Mouse (Mus musculus) liver, embryonic 13.5 days (tissue): Measurements from ENCODE around the gene Lxn. TPM values are rescaled to one million over a fixed set of nuclear protein-coding genes. Genes with fewer than 3 reads are reported as not detected.

Source experiments
- ATAC-seq: fragments of 200-750 bp; cut with Nextera tagmentation; 2 replicates; pipeline ENCODE4 v1.8.0; 2017; ENCODE audit warnings: low read depth, mild to moderate bottlenecking, moderate number of reproducible peaks, moderate library complexity
- DNase-seq: peaks from one replicate; pipeline ENCODE4 v3.0.0; 2022
- H3K27ac ChIP-seq: fragments of 300-500 bp; sonication (generic); 2 replicates; pipeline ENCODE4 v1.5.1; 2015; ENCODE audit warnings: moderate library complexity, mild to moderate bottlenecking, inconsistent platforms
- H3K27me3 ChIP-seq: fragments of 300-500 bp; sonication (generic); 2 replicates; pipeline ENCODE4 v1.6.1; 2015; ENCODE audit warnings: mild to moderate bottlenecking, inconsistent platforms
- H3K36me3 ChIP-seq: fragments of 300-500 bp; sonication (generic); 2 replicates; pipeline ENCODE4 v1.6.1; 2015; ENCODE audit warnings: mild to moderate bottlenecking, inconsistent platforms
- H3K4me1 ChIP-seq: fragments of 300-500 bp; sonication (generic); replicated peaks from 2 replicates; pipeline ENCODE4 v1.6.1; 2015; ENCODE audit warnings: inconsistent platforms
- H3K4me2 ChIP-seq: fragments of 300-500 bp; sonication (generic); 2 replicates; pipeline ENCODE4 v1.6.1; 2015; ENCODE audit warnings: inconsistent platforms, mild to moderate bottlenecking, moderate library complexity
- H3K4me3 ChIP-seq: fragments of 300-500 bp; sonication (generic); replicated peaks from 2 replicates; pipeline ENCODE4 v1.5.1; 2015; ENCODE audit warnings: mild to moderate bottlenecking, inconsistent platforms
- H3K9ac ChIP-seq: fragments of 300-500 bp; sonication (generic); 2 replicates; pipeline ENCODE4 v1.6.1; 2015; ENCODE audit warnings: mild to moderate bottlenecking, inconsistent platforms
- H3K9me3 ChIP-seq: fragments of 300-500 bp; sonication (generic); replicated peaks from 2 replicates; pipeline ENCODE4 v1.6.1; 2016; ENCODE audit warnings: inconsistent platforms
- WGBS: fragments of 180-500 bp; shearing (Covaris S2); methylation state at CpG from one replicate; pipeline ENCODE4 v1.1.7; 2015; ENCODE audit not compliant: insufficient replicate concordance; 5-methylcytosine and 5-hydroxymethylcytosine counted together
- polyA plus RNA-seq: library from polyadenylated mRNA; unstranded; fragments of >200 nt; fragmentation: Nextera tagmentation; extraction: Ambion mirVana; gene quantifications from 2 replicates; pipeline ENCODE4 v1.2.1, GENCODE M21; 2015

Gene Lxn
- polyA plus RNA-seq, 1 experiment from 2014 or later = 13.6 TPM

- Histone ChIP-seq H3K27me3 (no peaks in the 10 kb centered on the region), H3K9ac (no peak overlapping the region), H3K9me3 (no peaks in the 10 kb centered on the region), H3K4me1 (no peaks in the 10 kb centered on the region), H3K36me3 (peaks cover 77% of the 10 kb centered on the region), H3K4me2 (no peak overlapping the region), H3K4me3 (no peak overlapping the region), H3K27ac (no peak overlapping the region)
- DNase-seq (no peak), ATAC-seq (no peak)
- WGBS = 76% methylated on average over 5 of the region's 5 CpGs
These were observed 13.0 kb downstream of the Lxn start for GRCm38 (mm10) chr3:67450601-67451210.

DNA sequence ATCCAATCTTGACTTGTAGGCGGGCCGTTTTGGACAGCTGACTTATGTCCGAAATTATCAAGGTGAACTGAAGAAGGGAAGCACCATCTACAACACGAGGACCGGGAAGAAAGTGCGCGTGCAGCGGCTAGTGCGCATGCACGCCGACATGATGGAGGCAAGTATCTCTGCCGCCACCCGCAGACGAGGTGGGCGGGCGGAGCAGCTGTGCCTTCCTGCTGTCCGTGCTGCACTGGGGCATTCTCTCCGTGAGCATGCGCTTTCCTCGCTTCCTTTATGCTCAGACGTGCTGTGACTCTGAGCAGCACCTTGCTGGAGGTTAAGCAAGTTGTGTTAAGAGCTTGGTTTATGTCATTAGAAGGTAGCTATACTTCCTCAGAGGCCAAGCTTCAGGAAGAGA, 14.1 kb downstream of the Lxn start:
- Histone ChIP-seq H3K4me3 (no peak overlapping the region), H3K9ac (no peak overlapping the region), H3K4me1 (no peaks in the 10 kb centered on the region), H3K27me3 (no peaks in the 10 kb centered on the region), H3K9me3 (no peaks in the 10 kb centered on the region), H3K27ac (no peak overlapping the region), H3K36me3 (peaks cover 73% of the 10 kb centered on the region), H3K4me2 (no peak overlapping the region)
- 89% methylated on average over 21 of the region's 21 CpGs for WGBS
- ATAC-seq = no peak
- DNase-seq = no peak

GRCm38 (mm10) chr3:67447143-67447542, 16.6 kb downstream of the Lxn start:
- Histone ChIP-seq H3K27me3 (no peaks in the 10 kb centered on the region), H3K4me3 (no peak overlapping the region), H3K9ac (no peak overlapping the region), H3K4me2 (no peak overlapping the region), H3K36me3 (peaks cover 75% of the 10 kb centered on the region), H3K4me1 (no peaks in the 10 kb centered on the region), H3K9me3 (no peaks in the 10 kb centered on the region), H3K27ac (no peak overlapping the region)
- ATAC-seq = no peak
- no peak for DNase-seq
- WGBS = 79% methylated on average over 2 of the region's 2 CpGs

GRCm38 (mm10) chr3:67434011-67434410, 29.7 kb downstream of the Lxn start:
- 81% methylated on average over 6 of the region's 6 CpGs for WGBS
- no peak for ATAC-seq
- Histone ChIP-seq H3K36me3 (peaks cover 63% of the 10 kb centered on the region), H3K27me3 (no peaks in the 10 kb centered on the region), H3K9me3 (no peaks in the 10 kb centered on the region), H3K4me3 (no peak overlapping the region), H3K27ac (no peak overlapping the region), H3K4me1 (peaks cover 11% of the 10 kb centered on the region), H3K9ac (no peak overlapping the region), H3K4me2 (no peak overlapping the region)
- no peak for DNase-seq

GRCm38 (mm10) chr3:67429999-67430380, 33.7 kb downstream of the Lxn start, which contains the start of gene Gfm1:
Gene Gfm1 (plus strand): TSS chr3:67430096.
- ATAC-seq (peak; percentile 93), DNase-seq (peak; percentile 73)
- Histone ChIP-seq H3K9ac (peak within 1 kb of the TSS; percentile 90), H3K36me3 (peaks cover 30% of the 10 kb centered on the region), H3K4me2 (peak within 1 kb of the TSS; percentile 77), H3K4me3 (peak within 1 kb of the TSS; percentile 97), H3K27ac (no peak within 1 kb of the TSS), H3K4me1 (peaks cover 11% of the 10 kb centered on the region), H3K9me3 (peaks cover 11% of the 10 kb centered on the region; the same call in 1 of the 2 replicates), H3K27me3 (no peaks in the 10 kb centered on the region)
- WGBS = under 1% methylated on average over 24 of the region's 24 CpGs

GRCm38 (mm10) chr3:67429338-67429998, 34.3 kb downstream of the Lxn start:
- ATAC-seq = peak; percentile 37
- Histone ChIP-seq H3K27me3 (no peaks in the 10 kb centered on the region), H3K36me3 (peaks cover 27% of the 10 kb centered on the region), H3K4me1 (peaks cover 11% of the 10 kb centered on the region), H3K4me2 (peak overlapping the region; percentile 77), H3K4me3 (peak overlapping the region; percentile 97), H3K9ac (no peak overlapping the region), H3K9me3 (peaks cover 11% of the 10 kb centered on the region; the same call in 1 of the 2 replicates), H3K27ac (no peak overlapping the region)
- no peak for DNase-seq
- WGBS = 28% methylated on average over 8 of the region's 8 CpGs

Other genes starting within 250 kb of the Lxn start
- 1.6 and 2.7 TPM in 2 replicates for gene Mlf1, start 89.8 kb downstream of the Lxn start, polyA plus RNA-seq
- gene Gm17402, start 88.8 kb downstream of the Lxn start, polyA plus RNA-seq = not detected in 2 replicates
- 44.3 and 53.1 TPM in 2 replicates for gene Gfm1, start 33.8 kb downstream of the Lxn start, polyA plus RNA-seq
- 2.0 TPM in 2 replicates for gene Rarres1, start 51.6 kb upstream of the Lxn start, polyA plus RNA-seq
- 26.4 and 32.7 TPM in 2 replicates for gene Mfsd1, start 118.8 kb upstream of the Lxn start, polyA plus RNA-seq